Mouse (Mus musculus) lung, adult 2 months (tissue): ENCODE data around the gene Krt33b.

Experiments
- CTCF ChIP-seq: fragments of 200-500 bp; IDR thresholded peaks from 2 replicates; pipeline ENCODE4 v1.5.1; 2011; ENCODE audit warnings: mild to moderate bottlenecking, low read length, control low read depth; ENCODE audit not compliant: insufficient read depth
- POLR2A ChIP-seq: fragments of 200-500 bp; IDR thresholded peaks from 2 replicates; pipeline ENCODE4 v1.6.1; 2011; ENCODE audit warnings: low read depth, mild to moderate bottlenecking, control low read depth, low read length, borderline replicate concordance; ENCODE audit errors: extremely low read depth

- TF ChIP-seq CTCF (no peak), POLR2A (no peak)
These were observed at the start of gene Krt33b for GRCm38 (mm10) chr11:100029768-100030167.
